Mouse (Mus musculus) bone marrow, adult 2 months (tissue): ENCODE data around the gene Ctu2. TPM values are rescaled to one million over a fixed set of nuclear protein-coding genes. Genes with fewer than 3 reads are reported as not detected.
A peak's percentile ranks its signal among the peaks of the same experiment; 100 is the strongest.

Experiments used
- H3K27ac ChIP-seq: fragments of 200-500 bp; 2 replicates; pipeline ENCODE4 v1.5.1; 2012; ENCODE audit warnings: low read depth, mild to moderate bottlenecking, control low read depth, inconsistent platforms, low read length; ENCODE audit not compliant: control insufficient read depth, poor library complexity, insufficient read depth
- H3K4me1 ChIP-seq: fragments of 200-500 bp; 2 replicates; pipeline ENCODE4 v1.6.1; 2011; ENCODE audit warnings: low read length; ENCODE audit not compliant: control insufficient read depth, insufficient read depth
- H3K4me3 ChIP-seq: fragments of 200-500 bp; replicated peaks from 2 replicates; pipeline ENCODE3; 2011; ENCODE audit warnings: mild to moderate bottlenecking, low read depth, low read length, control low read depth; ENCODE audit not compliant: control insufficient read depth
- CTCF ChIP-seq: fragments of 200-500 bp; IDR thresholded peaks from 2 replicates; pipeline ENCODE4 v1.5.1; 2011; ENCODE audit warnings: low read length, control low read depth; ENCODE audit not compliant: control insufficient read depth, insufficient read depth
- POLR2A ChIP-seq: fragments of 200-500 bp; IDR thresholded peaks from 2 replicates; pipeline ENCODE4 v1.6.1; 2011; ENCODE audit warnings: low read depth, mild to moderate bottlenecking, control low read depth, low read length, borderline replicate concordance; ENCODE audit not compliant: control insufficient read depth
- WGBS: fragments of 180-500 bp; shearing (Covaris S2); methylation state at CpG from one replicate; pipeline ENCODE4 v1.1.7; 2018; 5-methylcytosine and 5-hydroxymethylcytosine counted together
- polyA plus RNA-seq: library from polyadenylated mRNA; stranded (reverse); fragments of >200 nt; gene quantifications from 2 replicates; pipeline ENCODE4 v1.2.4, GENCODE M21; 2011; ENCODE audit warnings: low replicate concordance; ENCODE audit not compliant: missing spikeins, insufficient read depth, insufficient read length

Gene Ctu2
- polyA plus RNA-seq, 1 experiment: 122 TPM

- H3K4me1 ChIP-seq: peaks cover 7% of the 10 kb centered on the region; the same call in 1 of the 2 replicates
- 91% methylated on average over 7 of the region's 7 CpGs for WGBS
- TF ChIP-seq CTCF (peak; percentile 49; the same call in 1 of the 2 replicates), POLR2A (no peak)
These were observed 7.9 kb downstream of the Ctu2 start for GRCm38 (mm10) chr8:122483877-122484276.

GRCm38 (mm10) chr8:122484831-122485230 is 8.9 kb downstream of the Ctu2 start:
- Histone ChIP-seq H3K4me1 (peaks cover 7% of the 10 kb centered on the region; the same call in 1 of the 2 replicates), H3K4me3 (peak overlapping the region; percentile 39), H3K27ac (peak overlapping the region; percentile 84)
- no peak; the same call in 1 of the 2 replicates for TF ChIP-seq POLR2A
- no peak for TF ChIP-seq CTCF
- WGBS: 42% methylated on average over 12 of the region's 12 CpGs

More at GRCm38 (mm10) chr8:122483877-122484276, 7.9 kb downstream of the Ctu2 start:
- Histone ChIP-seq H3K27ac (no peak overlapping the region), H3K4me3 (no peak overlapping the region)

- Histone ChIP-seq H3K27ac (no peak overlapping the region), H3K4me3 (no peak overlapping the region), H3K4me1 (peaks cover 7% of the 10 kb centered on the region; the same call in 1 of the 2 replicates)
- 96% methylated on average over 9 of the region's 9 CpGs for WGBS
- TF ChIP-seq POLR2A (no peak), CTCF (no peak)
These were observed 12.4 kb downstream of the Ctu2 start for GRCm38 (mm10) chr8:122488387-122488786.

GRCm38 (mm10) chr8:122497016-122497734 is 21.2 kb downstream of the Ctu2 start:
- H3K27ac ChIP-seq: no peak overlapping the region

GRCm38 (mm10) chr8:122497912-122498311 is 22.0 kb downstream of the Ctu2 start:
- WGBS: 67% methylated on average over 17 of the region's 17 CpGs
- Histone ChIP-seq H3K4me1 (no peaks in the 10 kb centered on the region; the same call in 1 of the 2 replicates), H3K27ac (no peak overlapping the region), H3K4me3 (no peak overlapping the region)
- TF ChIP-seq POLR2A (no peak), CTCF (peak; percentile 58; the same call in 1 of the 2 replicates)

More at GRCm38 (mm10) chr8:122497016-122497734, 21.2 kb downstream of the Ctu2 start:
- TF ChIP-seq CTCF: no peak
- TF ChIP-seq POLR2A: no peak
- H3K4me3 ChIP-seq: no peak overlapping the region
- 82% methylated on average over 12 of the region's 12 CpGs for WGBS
- H3K4me1 ChIP-seq: no peaks in the 10 kb centered on the region; the same call in 1 of the 2 replicates

GRCm38 (mm10) chr8:122500856-122501255 is 24.9 kb downstream of the Ctu2 start:
- no peak overlapping the region for H3K4me3 ChIP-seq
- H3K4me1 ChIP-seq: no peaks in the 10 kb centered on the region
- H3K27ac ChIP-seq: no peak overlapping the region
- TF ChIP-seq CTCF: peak; percentile 97
- TF ChIP-seq POLR2A: no peak
- WGBS: 33% methylated on average over 10 of the region's 10 CpGs

- Histone ChIP-seq H3K4me3 (no peak overlapping the region), H3K4me1 (no peaks in the 10 kb centered on the region), H3K27ac (no peak overlapping the region)
- TF ChIP-seq CTCF: no peak
- TF ChIP-seq POLR2A: no peak
- 88% methylated on average over 16 of the region's 16 CpGs for WGBS
These were observed 35.6 kb downstream of the Ctu2 start for GRCm38 (mm10) chr8:122511552-122511951.

- H3K27ac ChIP-seq: no peak overlapping the region
- 79% methylated on average over 7 of the region's 7 CpGs for WGBS
- H3K4me3 ChIP-seq: no peak overlapping the region
- TF ChIP-seq CTCF: no peak
- no peaks in the 10 kb centered on the region for H3K4me1 ChIP-seq
These were observed 36.4 kb downstream of the Ctu2 start for GRCm38 (mm10) chr8:122512392-122512791.
